In genomic region chr5:112576361-112576992, GRCm38 (mm10) we compare ENCODE assay signal across 9 mouse cellular contexts. TPM values are rescaled to one million over a fixed set of nuclear protein-coding genes. Genes with fewer than 3 reads are reported as not detected.
DNase-seq lines count a peak whose midpoint lies in the region; ATAC-seq lines count a peak whose summit lies in the region.
"Had no signal": no experiment of that assay in that cellular context is flagged by ENCODE, and none has a peak within 500 bp of the region (broad histone marks: within the 10 kb centered on the region; RNA-seq: fewer than 3 reads in every experiment).

No protein-coding gene starts in this region.

- H3K9ac ChIP-seq in heart, embryonic 16.5 days (ENCODE audit: low read length) = no peak overlapping the region; the same call in 1 of the 2 replicates
- H3K9ac ChIP-seq in forebrain, embryonic 14.5 days (ENCODE audit: low read length) = peak overlapping the region; percentile 90
- H3K9ac ChIP-seq in limb, embryonic 13.5 days = peak overlapping the region; percentile 48
- H3K9ac ChIP-seq in stomach, embryonic 16.5 days (ENCODE audit: low read length) = peak overlapping the region; percentile 51

- intact Hi-C loops in heart, postnatal 25 days (cut with DNase I) = no loop called here

- H3K9me3 ChIP-seq in heart, embryonic 16.5 days (replicated peaks; ENCODE audit: control insufficient read depth, low read length) = no peaks in the 10 kb centered on the region
- no peaks in the 10 kb centered on the region for H3K9me3 ChIP-seq in forebrain, embryonic 14.5 days (replicated peaks; ENCODE audit: control insufficient read depth, low read length)
- H3K9me3 ChIP-seq in limb, embryonic 13.5 days = no peaks in the 10 kb centered on the region
- H3K9me3 ChIP-seq in stomach, embryonic 16.5 days (replicated peaks; ENCODE audit: control insufficient read depth, low read length) = no peaks in the 10 kb centered on the region

- no peak for ATAC-seq in heart, embryonic 16.5 days (replicated peaks; ENCODE audit: extremely low read depth, insufficient read depth, low FRiP score)
- ATAC-seq in forebrain, embryonic 14.5 days = peak; percentile 24
- no peak for ATAC-seq in limb, embryonic 13.5 days (ENCODE audit: low FRiP score, low read depth)
- ATAC-seq in stomach, embryonic 16.5 days (ENCODE audit: insufficient read depth, low FRiP score) = no peak
- no peak for ATAC-seq in inflammation-experienced regulatory T-cells, adult 6 months
- ATAC-seq in erythroid progenitor cell, adult 5-6 weeks (replicated peaks; ENCODE audit: low FRiP score, poor library complexity, severe bottlenecking) = no peak
- ATAC-seq: Patski had no signal

- DNase-seq in heart, postnatal 25 days (ENCODE audit: low spot score) = no peak
- DNase-seq in cerebellum, adult 11-12 months = peak; percentile 82
- peak; percentile 62 for DNase-seq in forebrain, embryonic 14.5 days (ENCODE audit: low spot score)

- peak overlapping the region; percentile 39 for H3K4me3 ChIP-seq in heart, embryonic 16.5 days (ENCODE audit: low read length)
- H3K4me3 ChIP-seq in forebrain, embryonic 14.5 days (ENCODE audit: low read depth, low read length) = peak overlapping the region; percentile 72
- peak overlapping the region; percentile 40 for H3K4me3 ChIP-seq in limb, embryonic 13.5 days
- H3K4me3 ChIP-seq in stomach, embryonic 16.5 days (replicated peaks; ENCODE audit: low read length) = peak overlapping the region; percentile 40

- H3K4me2 ChIP-seq in heart, embryonic 16.5 days (ENCODE audit: low read depth, low read length) = peak overlapping the region; percentile 57
- peak overlapping the region; percentile 80 for H3K4me2 ChIP-seq in forebrain, embryonic 14.5 days (ENCODE audit: low read length)
- H3K4me2 ChIP-seq in limb, embryonic 13.5 days (replicated peaks) = peak overlapping the region; percentile 64
- H3K4me2 ChIP-seq in stomach, embryonic 16.5 days (ENCODE audit: low read depth, low read length) = peak overlapping the region; percentile 58

- WGBS in heart, embryonic 16.5 days = 1% methylated on average over 48 of the region's 48 CpGs
- WGBS in forebrain, embryonic 14.5 days = under 1% methylated on average over 48 of the region's 48 CpGs
- WGBS in limb, embryonic 13.5 days = 1% methylated on average over 48 of the region's 48 CpGs
- 1% methylated on average over 48 of the region's 48 CpGs for WGBS in stomach, embryonic 16.5 days

- H3K27ac ChIP-seq in heart, embryonic 16.5 days (ENCODE audit: low read length) = no peak overlapping the region
- H3K27ac ChIP-seq in forebrain, embryonic 14.5 days (ENCODE audit: low read depth, low read length) = peak overlapping the region; percentile 88
- H3K27ac ChIP-seq in limb, embryonic 13.5 days = no peak overlapping the region
- H3K27ac ChIP-seq in stomach, embryonic 16.5 days (ENCODE audit: low read length) = no peak overlapping the region

- H3K27me3 ChIP-seq in heart, embryonic 16.5 days (ENCODE audit: control insufficient read depth, insufficient read depth, low read length) = peaks cover 91% of the 10 kb centered on the region
- H3K27me3 ChIP-seq in forebrain, embryonic 14.5 days (replicated peaks; ENCODE audit: control insufficient read depth, insufficient read depth, low read length) = no peaks in the 10 kb centered on the region
- H3K27me3 ChIP-seq in limb, embryonic 13.5 days = peaks cover 97% of the 10 kb centered on the region
- H3K27me3 ChIP-seq in stomach, embryonic 16.5 days (ENCODE audit: control insufficient read depth, insufficient read depth, low read length) = peaks cover 43% of the 10 kb centered on the region

- peaks cover 5% of the 10 kb centered on the region for H3K4me1 ChIP-seq in heart, embryonic 16.5 days (ENCODE audit: control insufficient read depth, insufficient read depth, low read length)
- peaks cover 24% of the 10 kb centered on the region for H3K4me1 ChIP-seq in forebrain, embryonic 14.5 days (ENCODE audit: control insufficient read depth, insufficient read depth, low read length)
- H3K4me1 ChIP-seq in limb, embryonic 13.5 days = peaks cover 22% of the 10 kb centered on the region
- H3K4me1 ChIP-seq in stomach, embryonic 16.5 days (ENCODE audit: control insufficient read depth, insufficient read depth, low read length) = 0 out of 2 replicates have a peak, but pooled peaks cover 6% of the 10 kb centered on the region

- H3K36me3 ChIP-seq in heart, embryonic 16.5 days (ENCODE audit: control insufficient read depth, insufficient read depth) = no peaks in the 10 kb centered on the region
- no peaks in the 10 kb centered on the region for H3K36me3 ChIP-seq in forebrain, embryonic 14.5 days (ENCODE audit: control insufficient read depth, insufficient read depth, low read length)
- no peaks in the 10 kb centered on the region for H3K36me3 ChIP-seq in limb, embryonic 13.5 days
- no peaks in the 10 kb centered on the region for H3K36me3 ChIP-seq in stomach, embryonic 16.5 days (ENCODE audit: control insufficient read depth, insufficient read depth, low read length)

RNA-seq across cellular contexts. Expression of gene Sez6l, which starts 0.5 kb away (rescaled TPM):
- polyA plus RNA-seq in heart, embryonic 16.5 days (2015; fragmentation: Nextera tagmentation; extraction: Ambion mirVana) = 0.34 and 0.39 TPM in 2 replicates
- total RNA-seq in heart, postnatal 25 days (2021) = under 1 TPM; 0.16 to 0.20 TPM
- 22.1 and 27.9 TPM in 2 replicates for polyA plus RNA-seq in forebrain, embryonic 14.5 days (2014; fragmentation: Nextera tagmentation; extraction: Ambion mirVana)
- polyA plus RNA-seq in limb, embryonic 13.5 days (2015; fragmentation: Nextera tagmentation; extraction: Ambion mirVana) = 0.25 and 0.40 TPM in 2 replicates
- polyA plus RNA-seq in stomach, embryonic 16.5 days (2015; fragmentation: Nextera tagmentation; extraction: Ambion mirVana) = 2.2 and 2.3 TPM in 2 replicates
- polyA plus RNA-seq in inflammation-experienced regulatory T-cells, adult 6 months (2017; shearing (Covaris generic)) = under 1 TPM in 1 of 3 experiments, not detected in 2; 0.08 TPM
- total RNA-seq in erythroid progenitor cell, adult 5-6 weeks (2015; ENCODE audit: low replicate concordance) = not detected in 2 replicates
- total RNA-seq in erythroid progenitor cell, adult 5-6 weeks (2017; ENCODE audit: low replicate concordance) = not detected in 2 replicates
